Mouse (Mus musculus) heart, postnatal 0 days (tissue): Measurements from ENCODE around the gene Sox18. TPM values are rescaled to one million over a fixed set of nuclear protein-coding genes. Genes with fewer than 3 reads are reported as not detected.
A peak's percentile ranks its signal among the peaks of the same experiment; 100 is the strongest.

Experiments used
- ATAC-seq: fragments of 200-750 bp; cut with Nextera tagmentation; 2 replicates; pipeline ENCODE4 v1.8.0; 2017; ENCODE audit warnings: low read depth, moderate number of reproducible peaks, moderate library complexity; ENCODE audit not compliant: insufficient read depth
- DNase-seq: peaks from one replicate; pipeline ENCODE4 v3.0.0-alpha.2; 2016; ENCODE audit warnings: low spot score
- H3K27ac ChIP-seq: fragments of 300-500 bp; sonication (generic); 2 replicates; pipeline ENCODE4 v1.5.1; 2014; ENCODE audit warnings: low read depth, mild to moderate bottlenecking
- H3K27me3 ChIP-seq: fragments of 300-500 bp; sonication (generic); 2 replicates; pipeline ENCODE4 v1.6.1; 2014; ENCODE audit warnings: low read length, mixed read lengths; ENCODE audit not compliant: control insufficient read depth, insufficient read depth
- H3K36me3 ChIP-seq: fragments of 300-500 bp; sonication (generic); replicated peaks from 2 replicates; pipeline ENCODE4 v1.6.1; 2014; ENCODE audit warnings: low read length, mixed read lengths; ENCODE audit not compliant: control insufficient read depth, insufficient read depth
- H3K4me1 ChIP-seq: fragments of 300-500 bp; sonication (generic); 2 replicates; pipeline ENCODE4 v1.6.1; 2014; ENCODE audit warnings: antibody characterized with exemption; ENCODE audit not compliant: control insufficient read depth, insufficient read depth
- H3K4me2 ChIP-seq: fragments of 300-500 bp; sonication (generic); 2 replicates; pipeline ENCODE4 v1.6.1; 2014; ENCODE audit warnings: low read depth, mild to moderate bottlenecking, low read length, moderate library complexity
- H3K4me3 ChIP-seq: fragments of 300-500 bp; sonication (generic); 2 replicates; pipeline ENCODE4 v1.5.1; 2014; ENCODE audit warnings: low read depth, low read length
- H3K9ac ChIP-seq: fragments of 300-500 bp; sonication (generic); replicated peaks from 2 replicates; pipeline ENCODE4 v1.6.1; 2014; ENCODE audit warnings: low read depth, low read length, mixed read lengths
- H3K9me3 ChIP-seq: fragments of 300-500 bp; sonication (generic); replicated peaks from 2 replicates; pipeline ENCODE4 v1.6.1; 2016; ENCODE audit warnings: low read length; ENCODE audit not compliant: control insufficient read depth
- CTCF ChIP-seq: IDR thresholded peaks from 2 replicates; pipeline ENCODE4 v1.5.1; 2016; ENCODE audit warnings: antibody characterized with exemption, control low read depth, low read depth
- EP300 ChIP-seq: IDR thresholded peaks from 2 replicates; pipeline ENCODE4 v1.6.1; 2016; ENCODE audit warnings: antibody characterized with exemption, low read depth
- WGBS: fragments of 180-500 bp; shearing (Covaris S2); extraction: QIAGEN DNeasy Blood & Tissue Kit; methylation state at CpG from one replicate; pipeline ENCODE4 v1.1.7; 2014; 5-methylcytosine and 5-hydroxymethylcytosine counted together
- polyA plus RNA-seq: library from polyadenylated mRNA; unstranded; fragments of >200 nt; fragmentation: Nextera tagmentation; extraction: Ambion mirVana; gene quantifications from 2 replicates; pipeline ENCODE4 v1.2.1, GENCODE M21; 2015
- total RNA-seq: library from RNA; depleted of rRNA; stranded (reverse); fragments of >200 nt; gene quantifications from 2 replicates; pipeline ENCODE4 v1.2.3, GENCODE M21; 2014; ENCODE audit warnings: low replicate concordance

Sox18 gene
- total and polyA plus RNA-seq, 2 experiments from 2014 or later = 53.1 to 69.4 TPM

- DNase-seq = no peak
- H3K4me3 ChIP-seq = peak overlapping the region; percentile 59
- WGBS = 3% methylated on average over 56 of the region's 56 CpGs
- no peaks in the 10 kb centered on the region for H3K4me1 ChIP-seq
- peak overlapping the region; percentile 67 for H3K9ac ChIP-seq
- ATAC-seq = no peak
- H3K4me2 ChIP-seq = peak overlapping the region; percentile 66
- TF ChIP-seq EP300 (no peak), CTCF (no peak)
- no peaks in the 10 kb centered on the region for H3K36me3 ChIP-seq
- peak overlapping the region; percentile 77 for H3K27ac ChIP-seq
- H3K27me3 ChIP-seq = peaks cover 65% of the 10 kb centered on the region
- H3K9me3 ChIP-seq = no peaks in the 10 kb centered on the region
Observed at GRCm38 (mm10) chr2:181670285-181670912, 1.0 kb downstream of the Sox18 start.

- Histone ChIP-seq H3K27ac (peak overlapping the region; percentile 82), H3K27me3 (0 out of 2 replicates have a peak, but pooled peaks cover 6% of the 10 kb centered on the region), H3K36me3 (no peaks in the 10 kb centered on the region), H3K4me1 (0 out of 2 replicates have a peak, but pooled peaks cover 4% of the 10 kb centered on the region), H3K4me2 (no peak overlapping the region), H3K4me3 (no peak overlapping the region), H3K9me3 (no peaks in the 10 kb centered on the region), H3K9ac (no peak overlapping the region)
- 13% methylated on average over 4 of the region's 4 CpGs for WGBS
- peak; percentile 42 for DNase-seq
- TF ChIP-seq EP300 = no peak; the same call in 1 of the 2 replicates
- TF ChIP-seq CTCF = no peak
- ATAC-seq = peak; percentile 56
Observed at GRCm38 (mm10) chr2:181663298-181663630, 8.2 kb downstream of the Sox18 start.

DNA sequence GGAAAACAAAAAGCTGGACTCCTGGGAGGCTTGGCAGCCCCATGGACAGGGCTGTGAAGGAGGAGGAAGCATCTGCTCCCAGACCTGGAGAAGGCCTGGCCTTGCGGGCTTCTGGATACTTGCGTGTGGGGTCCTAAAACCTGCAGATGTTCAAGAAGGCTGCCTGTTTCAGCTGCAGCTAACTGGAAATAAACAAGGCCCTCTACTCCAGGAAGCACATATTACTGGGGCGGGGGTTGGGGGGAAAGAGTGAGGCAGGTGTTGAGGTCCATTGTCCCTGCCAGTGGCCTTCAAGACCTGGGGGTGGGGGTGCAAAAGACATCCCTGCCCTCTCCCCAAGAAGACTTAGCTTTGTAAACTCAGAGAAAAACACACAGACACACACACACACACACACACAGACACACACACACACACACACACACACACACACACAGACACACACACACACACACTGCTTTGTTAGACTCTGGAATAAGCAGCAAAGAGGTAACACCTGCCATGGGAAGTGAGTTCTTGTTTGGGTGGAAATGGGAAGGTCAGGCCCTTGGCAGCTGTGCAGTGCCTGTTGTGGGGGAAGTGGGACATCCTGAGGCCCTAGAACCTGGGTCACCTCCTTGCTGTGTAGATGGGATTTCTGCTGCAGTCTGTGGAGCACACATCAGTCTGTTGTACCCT lies 8.7 kb downstream of the Sox18 start:
- no peak overlapping the region for H3K9ac ChIP-seq
- WGBS = 73% methylated on average over 3 of the region's 3 CpGs

DNA sequence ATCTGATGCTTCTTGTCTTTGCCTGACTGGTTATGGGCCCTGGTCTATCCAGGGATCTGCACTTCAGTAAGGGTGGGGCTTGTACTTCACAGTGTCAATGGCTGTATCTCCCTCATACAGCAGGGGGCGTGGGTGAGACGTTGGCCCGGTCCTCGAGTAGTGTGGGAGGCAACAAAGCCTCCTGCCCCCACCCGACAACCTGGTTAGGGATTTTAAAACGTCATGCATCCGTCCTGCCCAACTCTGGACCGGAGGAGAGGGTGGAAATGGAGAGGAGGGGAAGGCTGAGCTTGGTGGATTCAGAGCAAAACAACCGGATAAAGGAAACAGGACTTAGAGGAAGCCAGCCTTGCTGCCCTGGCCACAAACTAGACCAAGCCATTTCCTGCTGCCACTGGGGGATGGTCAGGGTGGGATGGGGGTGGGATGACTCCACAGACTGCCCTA lies 11.8 kb downstream of the Sox18 start:
- TF ChIP-seq EP300 (peak; percentile 84; the same call in 1 of the 2 replicates), CTCF (peak; percentile 80)
- Histone ChIP-seq H3K4me2 (no peak overlapping the region), H3K36me3 (peaks cover 20% of the 10 kb centered on the region), H3K9ac (no peak overlapping the region), H3K4me3 (no peak overlapping the region), H3K27ac (peak overlapping the region; percentile 68), H3K4me1 (0 out of 2 replicates have a peak, but pooled peaks cover 4% of the 10 kb centered on the region), H3K9me3 (no peaks in the 10 kb centered on the region), H3K27me3 (no peaks in the 10 kb centered on the region)
- 8% methylated on average over 9 of the region's 9 CpGs for WGBS
- DNase-seq (peak; percentile 86), ATAC-seq (peak; percentile 68)

More for the DNA sequence above, 8.7 kb downstream of the Sox18 start:
- Histone ChIP-seq H3K27me3 (0 out of 2 replicates have a peak, but pooled peaks cover under 1% of the 10 kb centered on the region), H3K27ac (peak overlapping the region; percentile 82), H3K36me3 (no peaks in the 10 kb centered on the region), H3K4me2 (no peak overlapping the region), H3K9me3 (no peaks in the 10 kb centered on the region), H3K4me1 (0 out of 2 replicates have a peak, but pooled peaks cover 4% of the 10 kb centered on the region), H3K4me3 (no peak overlapping the region)
- TF ChIP-seq CTCF (no peak), EP300 (peak; percentile 29; the same call in 1 of the 2 replicates)
- DNase-seq (no peak), ATAC-seq (peak; percentile 40)

DNA sequence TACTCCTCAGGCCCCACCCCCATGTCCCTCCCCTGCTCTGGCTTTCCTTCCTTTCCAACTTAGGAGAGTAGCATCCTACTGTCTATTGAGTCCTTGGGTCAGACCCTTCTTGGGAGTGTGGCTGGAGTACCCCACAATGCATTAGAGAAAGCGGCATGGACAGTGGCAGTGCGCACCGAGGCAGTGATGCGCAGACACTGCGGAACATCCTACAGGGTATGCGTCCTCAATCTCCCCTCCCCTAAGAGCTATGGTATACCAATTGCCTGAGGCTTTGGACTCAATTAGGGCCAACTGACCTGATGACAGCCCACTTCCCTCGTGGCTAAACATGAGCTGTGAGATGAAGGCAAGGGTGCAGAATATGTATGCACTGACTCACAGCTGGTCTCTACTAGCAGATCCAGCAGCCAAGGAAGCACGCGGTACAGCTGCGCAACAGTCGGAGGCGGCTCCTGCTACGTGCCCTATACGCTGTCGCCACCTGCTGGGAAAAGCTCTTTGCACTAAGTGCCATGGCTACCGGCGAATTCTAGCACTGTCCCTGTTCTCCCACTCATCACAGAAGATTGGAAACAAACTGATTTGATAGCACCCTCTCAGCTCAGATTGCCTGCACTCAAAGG lies 12.4 kb downstream of the Sox18 start:
- 33% methylated on average over 17 of the region's 17 CpGs for WGBS
- peak; percentile 49 for DNase-seq
- no peak overlapping the region for H3K9ac ChIP-seq
- peak overlapping the region; percentile 21; the same call in 1 of the 2 replicates for H3K27ac ChIP-seq
- no peak overlapping the region for H3K4me3 ChIP-seq
- H3K27me3 ChIP-seq = no peaks in the 10 kb centered on the region
- TF ChIP-seq EP300 (no peak), CTCF (peak; percentile 52)
- H3K9me3 ChIP-seq = no peaks in the 10 kb centered on the region
- peaks cover 23% of the 10 kb centered on the region for H3K36me3 ChIP-seq
- 0 out of 2 replicates have a peak, but pooled peaks cover 4% of the 10 kb centered on the region for H3K4me1 ChIP-seq
- H3K4me2 ChIP-seq = no peak overlapping the region
- ATAC-seq = peak; percentile 45
